Mouse (Mus musculus): Measurements from ENCODE around the gene Ltc4s.

DNA sequence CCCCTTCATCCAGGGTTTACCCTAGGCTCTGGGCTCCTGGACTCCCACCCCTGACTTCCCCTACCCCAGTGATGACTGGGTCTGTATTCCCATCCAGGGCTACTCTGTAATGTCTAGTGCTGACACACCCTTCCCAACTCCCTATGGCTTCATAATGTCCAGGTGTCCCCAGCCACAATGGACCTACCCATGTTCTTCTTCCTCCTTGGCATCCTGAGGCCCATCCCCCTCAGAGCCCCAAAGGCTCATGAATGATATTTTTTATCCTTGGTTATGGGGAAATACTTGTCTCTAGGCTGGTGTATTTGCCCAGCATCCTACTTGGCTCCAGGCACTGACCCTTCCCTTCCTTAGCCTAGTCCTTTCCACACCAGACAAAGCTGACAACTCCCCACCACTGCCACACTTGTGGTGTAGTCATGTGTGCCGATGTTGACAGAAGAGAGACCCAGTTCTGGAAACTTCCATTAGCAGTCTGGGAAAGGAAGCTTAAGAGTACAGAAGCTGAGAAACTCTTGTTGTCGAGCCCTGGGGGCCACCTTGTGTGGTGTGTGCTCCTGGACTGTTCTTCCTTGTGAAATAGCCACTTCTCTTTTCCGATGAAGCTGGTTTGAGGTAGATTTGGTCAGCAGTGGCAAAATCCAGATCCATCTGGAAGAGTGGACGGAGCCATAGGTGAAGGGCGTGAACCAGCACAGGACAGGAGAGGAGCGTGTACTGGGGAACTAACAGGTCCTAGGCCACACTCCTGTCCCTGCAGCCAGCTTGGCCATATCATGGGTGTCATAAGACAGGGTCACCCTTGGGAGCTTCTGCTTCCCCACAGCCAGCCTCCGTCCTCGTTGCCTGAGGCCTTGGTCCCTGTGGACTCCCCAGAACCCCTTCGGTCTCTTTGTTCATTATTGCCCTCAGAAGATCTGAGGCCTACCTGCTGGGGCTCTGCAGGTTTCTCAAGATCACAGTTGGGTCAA is 690 bp upstream of the Ltc4s start:
- TF ChIP-seq POLR2A (IDR thresholded peaks at IDR 0.05; ENCODE audit: borderline replicate concordance, insufficient read depth, low read length) (no peak), CTCF (IDR thresholded peaks at IDR 0.05; ENCODE audit: borderline replicate concordance, insufficient read depth, low read depth, low read length) (no peak)

Data from cerebellum, adult 2 months (tissue).